Mouse (Mus musculus) stomach, embryonic 14.5 days (tissue): ENCODE results near the gene Neurod6. TPM values are rescaled to one million over a fixed set of nuclear protein-coding genes. Genes with fewer than 3 reads are reported as not detected.
A peak's percentile ranks its signal among the peaks of the same experiment; 100 is the strongest.
"Not testable (repeated sequence)": the region's sequence is repeated elsewhere in the genome, so short reads cannot be mapped to it uniquely, and the experiment has no call there.

ENCODE experiments used
- ATAC-seq: fragments of 200-750 bp; cut with Nextera tagmentation; 2 replicates; pipeline ENCODE4 v1.8.0; 2017; ENCODE audit warnings: low read depth, moderate TSS enrichment; ENCODE audit not compliant: insufficient number of reproducible peaks, insufficient read depth, low FRiP score
- H3K27ac ChIP-seq: fragments of 300-500 bp; sonication (generic); 2 replicates; pipeline ENCODE4 v1.5.1; 2014; ENCODE audit warnings: mild to moderate bottlenecking, low read length, moderate library complexity, mixed read lengths
- H3K27me3 ChIP-seq: fragments of 300-500 bp; sonication (generic); 2 replicates; pipeline ENCODE4 v1.6.1; 2014; ENCODE audit warnings: low read length, control low read depth, mixed read lengths; ENCODE audit not compliant: control insufficient read depth, insufficient read depth
- H3K36me3 ChIP-seq: fragments of 300-500 bp; sonication (generic); 2 replicates; pipeline ENCODE4 v1.6.1; 2014; ENCODE audit warnings: mild to moderate bottlenecking, control low read depth, low read length, moderate library complexity, mixed read lengths; ENCODE audit not compliant: control insufficient read depth, insufficient read depth
- H3K4me1 ChIP-seq: fragments of 300-500 bp; sonication (generic); 2 replicates; pipeline ENCODE4 v1.6.1; 2014; ENCODE audit warnings: low read length, control low read depth, mixed read lengths; ENCODE audit not compliant: control insufficient read depth, insufficient read depth
- H3K4me2 ChIP-seq: fragments of 300-500 bp; sonication (generic); replicated peaks from 2 replicates; pipeline ENCODE4 v1.6.1; 2014; ENCODE audit warnings: low read depth, low read length, control low read depth
- H3K4me3 ChIP-seq: fragments of 300-500 bp; sonication (generic); 2 replicates; pipeline ENCODE4 v1.5.1; 2014; ENCODE audit warnings: low read depth, low read length, control low read depth
- H3K9ac ChIP-seq: fragments of 300-500 bp; sonication (generic); replicated peaks from 2 replicates; pipeline ENCODE4 v1.6.1; 2014; ENCODE audit warnings: low read depth, mild to moderate bottlenecking, control low read depth, low read length, moderate library complexity, mixed read lengths
- H3K9me3 ChIP-seq: fragments of 300-500 bp; sonication (generic); 2 replicates; pipeline ENCODE4 v1.6.1; 2016; ENCODE audit warnings: low read depth, low read length, control low read depth; ENCODE audit not compliant: control insufficient read depth
- WGBS: fragments of 180-500 bp; shearing (Covaris S2); extraction: QIAGEN DNeasy Blood & Tissue Kit; methylation state at CpG from one replicate; pipeline ENCODE4 v1.1.7; 2014; 5-methylcytosine and 5-hydroxymethylcytosine counted together
- polyA plus RNA-seq: library from polyadenylated mRNA; unstranded; fragments of >200 nt; fragmentation: Nextera tagmentation; extraction: Ambion mirVana; gene quantifications from 2 replicates; pipeline ENCODE4 v1.2.1, GENCODE M21; 2014

Gene Neurod6
- polyA plus RNA-seq, result not detected in 2 replicates

DNA sequence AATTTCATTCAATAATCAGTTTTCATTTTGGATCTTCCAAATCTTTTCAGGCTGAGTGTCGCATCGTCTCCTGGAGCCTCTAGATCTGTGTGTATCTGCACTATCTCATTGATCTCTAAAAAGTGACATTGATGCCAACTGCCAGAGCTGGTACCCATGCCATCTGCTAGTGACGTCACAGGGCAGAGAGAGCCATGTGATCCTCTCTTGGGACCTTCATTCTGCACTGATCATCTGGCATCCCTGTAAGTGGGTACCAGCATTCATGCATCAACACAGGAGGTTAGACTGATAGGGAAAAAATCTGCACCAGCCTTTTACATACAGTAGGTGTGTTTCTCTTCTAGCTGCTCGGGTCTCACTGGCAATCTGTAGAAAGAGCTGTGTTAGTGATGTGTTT is at the start of gene Neurod6:
TSS of gene Neurod6 (minus strand) at position 290 of the 400 bp plus-strand sequence.
- Histone ChIP-seq H3K9me3 (no peaks in the 10 kb centered on the region), H3K27ac (no peak within 1 kb of the TSS), H3K4me1 (peaks cover 10% of the 10 kb centered on the region; the same call in 1 of the 2 replicates), H3K4me2 (no peak within 1 kb of the TSS), H3K4me3 (no peak within 1 kb of the TSS), H3K36me3 (no peaks in the 10 kb centered on the region), H3K9ac (no peak within 1 kb of the TSS), H3K27me3 (0 out of 2 replicates have a peak, but pooled peaks cover 2% of the 10 kb centered on the region)
- WGBS, result 76% methylated on average over 4 of the region's 4 CpGs
- no peak for ATAC-seq

- ATAC-seq, result 0 out of 2 replicates have a peak, but pooled peaks have one; percentile 61
- 31% methylated on average over 5 of the region's 5 CpGs for WGBS
Observed at GRCm38 (mm10) chr6:55717209-55717608, 36.1 kb upstream of the Neurod6 start.

DNA sequence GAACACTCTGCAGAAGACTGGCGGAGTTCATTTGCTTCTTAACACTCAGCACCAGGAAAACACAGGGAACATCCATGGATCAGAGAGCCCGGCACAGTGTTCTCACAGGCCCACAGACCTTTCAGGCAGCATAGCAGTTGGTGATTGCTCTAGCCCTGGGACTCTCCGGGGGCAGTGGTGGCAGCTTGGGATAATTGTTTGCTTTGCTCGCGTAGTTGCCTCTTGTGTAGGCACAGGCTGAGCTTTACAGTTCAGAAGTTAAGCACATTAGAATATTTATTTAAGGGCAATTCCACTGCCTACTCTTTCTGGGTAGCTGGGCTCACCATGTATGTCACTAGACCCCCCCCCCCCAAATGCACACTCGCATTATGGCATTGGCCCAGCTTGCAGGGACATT is 34.4 kb upstream of the Neurod6 start:
- no peak overlapping the region for H3K4me3 ChIP-seq
- no peak for ATAC-seq
- H3K9ac ChIP-seq, result no peak overlapping the region
- H3K4me1 ChIP-seq, result no peaks in the 10 kb centered on the region
- no peaks in the 10 kb centered on the region for H3K27me3 ChIP-seq
- H3K4me2 ChIP-seq, result no peak overlapping the region
- H3K36me3 ChIP-seq, result no peaks in the 10 kb centered on the region
- no peak overlapping the region for H3K27ac ChIP-seq
- WGBS, result 73% methylated on average over 6 of the region's 6 CpGs
- H3K9me3 ChIP-seq, result no peaks in the 10 kb centered on the region

More at GRCm38 (mm10) chr6:55717209-55717608, 36.1 kb upstream of the Neurod6 start:
- no peak overlapping the region for H3K4me2 ChIP-seq
- no peaks in the 10 kb centered on the region for H3K4me1 ChIP-seq
- H3K9me3 ChIP-seq, result no peaks in the 10 kb centered on the region
- no peak overlapping the region for H3K4me3 ChIP-seq
- H3K9ac ChIP-seq, result no peak overlapping the region
- no peaks in the 10 kb centered on the region for H3K27me3 ChIP-seq
- no peak overlapping the region for H3K27ac ChIP-seq
- H3K36me3 ChIP-seq, result no peaks in the 10 kb centered on the region

- H3K9me3 ChIP-seq, H3K4me1 ChIP-seq, H3K4me2 ChIP-seq, H3K27me3 ChIP-seq, H3K36me3 ChIP-seq, H3K27ac ChIP-seq, ATAC-seq, H3K9ac ChIP-seq, H3K4me3 ChIP-seq: not testable (repeated sequence)
- WGBS, result 85% methylated on average over 4 of the region's 4 CpGs
Observed at GRCm38 (mm10) chr6:55710913-55711312, 29.9 kb upstream of the Neurod6 start.

- Histone ChIP-seq H3K4me1 (no peaks in the 10 kb centered on the region), H3K9ac (no peak overlapping the region), H3K27ac (no peak overlapping the region), H3K27me3 (no peaks in the 10 kb centered on the region), H3K4me2 (no peak overlapping the region), H3K9me3 (no peaks in the 10 kb centered on the region), H3K36me3 (no peaks in the 10 kb centered on the region), H3K4me3 (no peak overlapping the region)
- 90% methylated on average over 1 of the region's 1 CpGs for WGBS
- ATAC-seq, result no peak
Observed at GRCm38 (mm10) chr6:55704759-55705104, 23.7 kb upstream of the Neurod6 start.

- H3K27me3 ChIP-seq, result no peaks in the 10 kb centered on the region
- H3K9me3 ChIP-seq, result no peaks in the 10 kb centered on the region
- H3K4me3 ChIP-seq, result no peak overlapping the region
- no peak overlapping the region for H3K27ac ChIP-seq
- no peak overlapping the region for H3K4me2 ChIP-seq
- no peak for ATAC-seq
- H3K9ac ChIP-seq, result no peak overlapping the region
- H3K36me3 ChIP-seq, result no peaks in the 10 kb centered on the region
- 86% methylated on average over 8 of the region's 8 CpGs for WGBS
- no peaks in the 10 kb centered on the region for H3K4me1 ChIP-seq
Observed at GRCm38 (mm10) chr6:55704061-55704758, 23.1 kb upstream of the Neurod6 start.

- no peak for ATAC-seq
- WGBS, result 53% methylated on average over 4 of the region's 4 CpGs
- no peak overlapping the region for H3K4me2 ChIP-seq
Observed at GRCm38 (mm10) chr6:55700392-55701386, 19.6 kb upstream of the Neurod6 start.

DNA sequence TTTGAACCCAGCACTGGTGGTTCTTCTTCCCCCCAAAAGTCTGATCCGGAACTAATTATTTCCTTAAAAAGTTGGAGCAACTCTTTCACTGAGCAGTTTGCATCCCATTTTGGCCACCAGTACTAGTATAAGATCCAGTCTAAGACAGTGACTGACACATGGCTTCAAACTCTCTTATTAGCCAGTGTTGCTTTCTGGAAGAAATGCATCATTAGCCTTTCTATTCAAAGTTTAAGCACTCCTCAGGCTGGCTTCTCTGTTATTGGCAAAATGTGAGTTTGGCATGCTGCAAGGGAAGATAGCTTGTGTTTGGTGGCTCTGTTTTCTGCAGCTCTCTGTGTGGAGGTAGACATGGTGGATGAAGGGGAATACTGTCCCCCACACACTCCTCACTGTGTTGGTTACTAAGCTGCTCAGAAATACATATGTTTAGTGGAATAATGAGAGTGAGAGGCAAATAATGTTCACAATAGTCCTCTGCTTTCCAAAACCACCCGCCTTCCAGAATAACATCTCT is 9.0 kb upstream of the Neurod6 start:
- H3K4me3 ChIP-seq, result no peak overlapping the region
- 82% methylated on average over 2 of the region's 2 CpGs for WGBS
- no peak overlapping the region for H3K27ac ChIP-seq
- no peak overlapping the region for H3K9ac ChIP-seq
- H3K27me3 ChIP-seq, result no peaks in the 10 kb centered on the region
- H3K4me2 ChIP-seq, result no peak overlapping the region
- H3K36me3 ChIP-seq, result no peaks in the 10 kb centered on the region
- ATAC-seq, result no peak
- no peaks in the 10 kb centered on the region for H3K4me1 ChIP-seq
- H3K9me3 ChIP-seq, result no peaks in the 10 kb centered on the region

More at GRCm38 (mm10) chr6:55700392-55701386, 19.6 kb upstream of the Neurod6 start:
- Histone ChIP-seq H3K27ac (no peak overlapping the region), H3K36me3 (no peaks in the 10 kb centered on the region), H3K4me1 (no peaks in the 10 kb centered on the region), H3K9me3 (no peaks in the 10 kb centered on the region), H3K9ac (no peak overlapping the region), H3K27me3 (no peaks in the 10 kb centered on the region), H3K4me3 (no peak overlapping the region)
